ENCODE assay signal across 21 mouse cellular contexts in genomic region chr5:98275318-98275818, GRCm38 (mm10). TPM values are rescaled to one million over a fixed set of nuclear protein-coding genes. Genes with fewer than 3 reads are reported as not detected.
A peak's percentile ranks its signal among the peaks of the same experiment; 100 is the strongest.
DNase-seq lines count a peak whose midpoint lies in the region; TF ChIP-seq lines count a peak whose summit lies in the region.
"Had no signal": no experiment of that assay in that cellular context is flagged by ENCODE, and none has a peak within 500 bp of the region (broad histone marks: within the 10 kb centered on the region; RNA-seq: fewer than 3 reads in every experiment).

No protein-coding gene starts in this region.

- peak overlapping the region; percentile 30 for H3K4me2 ChIP-seq in CH12.LX (ENCODE audit: insufficient read depth, low read depth, poor library complexity, severe bottlenecking)

- peak; percentile 56 for DNase-seq in CH12.LX (ENCODE audit: extremely low read depth)
- DNase-seq in spleen, adult 18-20 months: no peak
- DNase-seq: adrenal gland, adult 2 months; adrenal gland, adult 8-10 months; adrenal gland, postnatal 10 days; adrenal gland, postnatal 14 days; adrenal gland, postnatal 25 days; adrenal gland, postnatal 36 days; B cell, adult 2 months; cerebellum, adult 11 months; cerebellum, adult 11-12 months; cerebellum, adult 18-20 months; cerebellum, adult 2 months; cerebellum, adult 8-10 months had no signal

- no peak overlapping the region for H3K27ac ChIP-seq in CH12.LX (ENCODE audit: insufficient read depth, low read depth)

- TF ChIP-seq RAD21 in CH12.LX (IDR thresholded peaks at IDR 0.05; ENCODE audit: low read depth, low read length): no peak

- dilution Hi-C loops in CH12.LX (cut with MboI; ENCODE audit: extremely low pct_ligation_motif_present, extremely low pct_unique_long_range_greater_than_20kb, low sequenced_read_pairs): no loop called here

- no peaks in the 10 kb centered on the region for H3K79me2 ChIP-seq in CH12.LX (replicated peaks; ENCODE audit: control insufficient read depth, extremely low read depth, insufficient read depth, poor library complexity, severe bottlenecking)

- peak overlapping the region; percentile 1; the same call in 1 of the 2 replicates for H3K9ac ChIP-seq in CH12.LX (ENCODE audit: insufficient read depth, low read depth)

- 0 out of 4 replicates have a peak, but pooled peaks cover 0 to 3% of the 10 kb centered on the region in 2 experiments for H3K4me1 ChIP-seq in CH12.LX (ENCODE audit: control insufficient read depth in 1 of 2, insufficient read depth in 2 of 2)

- in situ Hi-C loops in CH12.LX (cut with MboI; ENCODE audit: low pct_ligation_motif_present, low pct_unique_long_range_greater_than_20kb, low sequenced_read_pairs): no loop called here

- H3K9me3 ChIP-seq in CH12.LX (replicated peaks; ENCODE audit: low read length): no peaks in the 10 kb centered on the region

- H3K4me3 ChIP-seq in CH12.LX (replicated peaks in 1 of 3; ENCODE audit: low read depth in 2 of 3, low read length in 2 of 3, poor library complexity in 1 of 3): peak overlapping the region; percentile 23 to 58 (median 39)

- no peaks in the 10 kb centered on the region for H3K27me3 ChIP-seq in CH12.LX (replicated peaks)

- peak; percentile 41; the same call in 1 of the 2 replicates for TF ChIP-seq EP300 in CH12.LX (IDR thresholded peaks at IDR 0.05; ENCODE audit: low read length)

- no peak for TF ChIP-seq POLR2A in CH12.LX (IDR thresholded peaks at IDR 0.05; ENCODE audit: low read depth, low read length)

- TF ChIP-seq CTCF in CH12.LX (conservative IDR thresholded peaks at IDR 0.05 in 1 of 2, IDR thresholded peaks at IDR 0.05 in 1 of 2; ENCODE audit: low read depth in 2 of 2, low read length in 2 of 2): no peak

- no peaks in the 10 kb centered on the region for H3K36me3 ChIP-seq in CH12.LX (replicated peaks in 1 of 2; ENCODE audit: control insufficient read depth in 1 of 2, insufficient read depth in 1 of 2, low read length in 1 of 2)
- H3K36me3 ChIP-seq: G1E had no signal

TF ChIP-seq in CH12.LX, 34 proteins besides CTCF, POLR2A, EP300 and RAD21:
- TF ChIP-seq MAX (IDR thresholded peaks at IDR 0.05; ENCODE audit: low read length) (peak; percentile 68), ZNF384 (IDR thresholded peaks at IDR 0.05; ENCODE audit: low read depth, low read length) (no peak), KAT2A (IDR thresholded peaks at IDR 0.05; ENCODE audit: insufficient replicate concordance, low read length) (no peak), IRF4 (IDR thresholded peaks at IDR 0.05; ENCODE audit: low read depth, low read length) (peak; percentile 48; the same call in 1 of the 2 replicates), MYC (IDR thresholded peaks at IDR 0.05; ENCODE audit: low read depth, low read length) (0 out of 2 replicates have a peak, but pooled peaks have one; percentile 20), ETS1 (conservative IDR thresholded peaks at IDR 0.05; ENCODE audit: low read depth, low read length) (no peak), USF2 (conservative IDR thresholded peaks at IDR 0.05; ENCODE audit: low read depth, low read length) (no peak), HCFC1 (IDR thresholded peaks at IDR 0.05; ENCODE audit: low read depth, low read length) (peak; percentile 19; the same call in 1 of the 2 replicates), CHD2 (IDR thresholded peaks at IDR 0.05; ENCODE audit: low read length) (no peak), SIN3A (IDR thresholded peaks at IDR 0.05; ENCODE audit: low read length) (peak; percentile 51; the same call in 1 of the 2 replicates), BHLHE40 (IDR thresholded peaks at IDR 0.05; ENCODE audit: low read depth, low read length) (peak; percentile 75), CHD1 (IDR thresholded peaks at IDR 0.05; ENCODE audit: low read depth, low read length) (no peak), NRF1 (IDR thresholded peaks at IDR 0.05; ENCODE audit: low read depth, low read length) (no peak), MAZ (IDR thresholded peaks at IDR 0.05; ENCODE audit: low read depth, low read length) (no peak), PAX5 (IDR thresholded peaks at IDR 0.05; ENCODE audit: low read length) (no peak), ELF1 (IDR thresholded peaks at IDR 0.05; ENCODE audit: low read depth, low read length) (0 out of 2 replicates have a peak, but pooled peaks have one; percentile 19), TBP (conservative IDR thresholded peaks at IDR 0.05; ENCODE audit: low read depth, low read length) (no peak), TCF12 (IDR thresholded peaks at IDR 0.05; ENCODE audit: low read depth, low read length) (no peak), E2F4 (IDR thresholded peaks at IDR 0.05; ENCODE audit: insufficient replicate concordance, low read depth, low read length) (no peak), UBTF (IDR thresholded peaks at IDR 0.05; ENCODE audit: low read depth, low read length) (no peak), MXI1 (IDR thresholded peaks at IDR 0.05; ENCODE audit: low read depth, low read length) (peak; percentile 57; the same call in 1 of the 2 replicates), JUND (conservative IDR thresholded peaks at IDR 0.05; ENCODE audit: low read depth, low read length) (0 out of 2 replicates have a peak, but pooled peaks have one; percentile 29)

RNA-seq across cellular contexts. Expression of gene Fgf5, which starts 21.4 kb away (rescaled TPM):
- total RNA-seq in CH12.LX (2012; rRNA removed) (0.04 and 0.08 TPM in 2 replicates), CH12.LX (2014; rRNA removed) (0.55 and 0.57 TPM in 2 replicates)
- polyA plus RNA-seq in CH12.LX (2012; ENCODE audit: insufficient read length, low read depth): 0.27 and 0.55 TPM in 2 replicates
- total RNA-seq: adrenal gland, adult 18-20 months; adrenal gland, postnatal 10 days; adrenal gland, postnatal 14 days; adrenal gland, postnatal 25 days; adrenal gland, postnatal 36 days; G1E; MEL had no signal
- polyA plus RNA-seq: activated CD4-positive, CD25-positive, alpha-beta regulatory T cell, adult 4 months; adrenal gland, adult 2 months; CD4-positive, CD25-positive, alpha-beta regulatory T cell, adult 4 months; G1E had no signal

RNA-seq across cellular contexts. Expression of gene Cfap299, which starts 53.7 kb away (rescaled TPM):
- total RNA-seq in CH12.LX (2012; rRNA removed) (not detected in 2 replicates), CH12.LX (2014; rRNA removed) (not detected in 2 replicates)
- not detected in 2 replicates for polyA plus RNA-seq in CH12.LX (2012; ENCODE audit: insufficient read length, low read depth)
- total RNA-seq: adrenal gland, adult 18-20 months; adrenal gland, adult 2 months; adrenal gland, adult 8-10 months; adrenal gland, postnatal 10 days; adrenal gland, postnatal 14 days; adrenal gland, postnatal 25 days; adrenal gland, postnatal 36 days; adrenal gland, postnatal 4 days; ES-E14; G1E; MEL had no signal
- polyA plus RNA-seq: activated CD4-positive, CD25-positive, alpha-beta regulatory T cell, adult 4 months; adrenal gland, adult 2 months; CD4-positive, CD25-positive, alpha-beta regulatory T cell, adult 4 months; G1E had no signal
